Mouse (Mus musculus) stomach, embryonic 14.5 days (tissue): ENCODE results near the gene Gm13090. TPM values are rescaled to one million over a fixed set of nuclear protein-coding genes. Genes with fewer than 3 reads are reported as not detected.

Source experiments
- ATAC-seq: fragments of 200-750 bp; cut with Nextera tagmentation; 2 replicates; pipeline ENCODE4 v1.8.0; 2017; ENCODE audit warnings: low read depth, moderate TSS enrichment; ENCODE audit not compliant: insufficient number of reproducible peaks, insufficient read depth, low FRiP score
- H3K27ac ChIP-seq: fragments of 300-500 bp; sonication (generic); 2 replicates; pipeline ENCODE4 v1.5.1; 2014; ENCODE audit warnings: mild to moderate bottlenecking, low read length, moderate library complexity, mixed read lengths
- H3K27me3 ChIP-seq: fragments of 300-500 bp; sonication (generic); 2 replicates; pipeline ENCODE4 v1.6.1; 2014; ENCODE audit warnings: low read length, control low read depth, mixed read lengths; ENCODE audit not compliant: control insufficient read depth, insufficient read depth
- H3K36me3 ChIP-seq: fragments of 300-500 bp; sonication (generic); 2 replicates; pipeline ENCODE4 v1.6.1; 2014; ENCODE audit warnings: mild to moderate bottlenecking, control low read depth, low read length, moderate library complexity, mixed read lengths; ENCODE audit not compliant: control insufficient read depth, insufficient read depth
- H3K4me1 ChIP-seq: fragments of 300-500 bp; sonication (generic); 2 replicates; pipeline ENCODE4 v1.6.1; 2014; ENCODE audit warnings: low read length, control low read depth, mixed read lengths; ENCODE audit not compliant: control insufficient read depth, insufficient read depth
- H3K4me2 ChIP-seq: fragments of 300-500 bp; sonication (generic); replicated peaks from 2 replicates; pipeline ENCODE4 v1.6.1; 2014; ENCODE audit warnings: low read depth, low read length, control low read depth
- H3K4me3 ChIP-seq: fragments of 300-500 bp; sonication (generic); 2 replicates; pipeline ENCODE4 v1.5.1; 2014; ENCODE audit warnings: low read depth, low read length, control low read depth
- H3K9ac ChIP-seq: fragments of 300-500 bp; sonication (generic); replicated peaks from 2 replicates; pipeline ENCODE4 v1.6.1; 2014; ENCODE audit warnings: low read depth, mild to moderate bottlenecking, control low read depth, low read length, moderate library complexity, mixed read lengths
- H3K9me3 ChIP-seq: fragments of 300-500 bp; sonication (generic); 2 replicates; pipeline ENCODE4 v1.6.1; 2016; ENCODE audit warnings: low read depth, low read length, control low read depth; ENCODE audit not compliant: control insufficient read depth
- WGBS: fragments of 180-500 bp; shearing (Covaris S2); extraction: QIAGEN DNeasy Blood & Tissue Kit; methylation state at CpG from one replicate; pipeline ENCODE4 v1.1.7; 2014; 5-methylcytosine and 5-hydroxymethylcytosine counted together
- polyA plus RNA-seq: library from polyadenylated mRNA; unstranded; fragments of >200 nt; fragmentation: Nextera tagmentation; extraction: Ambion mirVana; gene quantifications from 2 replicates; pipeline ENCODE4 v1.2.1, GENCODE M21; 2014

The Gm13090 gene
- polyA plus RNA-seq = 0.35 TPM in 1 of 2 replicates, not detected in the other

DNA sequence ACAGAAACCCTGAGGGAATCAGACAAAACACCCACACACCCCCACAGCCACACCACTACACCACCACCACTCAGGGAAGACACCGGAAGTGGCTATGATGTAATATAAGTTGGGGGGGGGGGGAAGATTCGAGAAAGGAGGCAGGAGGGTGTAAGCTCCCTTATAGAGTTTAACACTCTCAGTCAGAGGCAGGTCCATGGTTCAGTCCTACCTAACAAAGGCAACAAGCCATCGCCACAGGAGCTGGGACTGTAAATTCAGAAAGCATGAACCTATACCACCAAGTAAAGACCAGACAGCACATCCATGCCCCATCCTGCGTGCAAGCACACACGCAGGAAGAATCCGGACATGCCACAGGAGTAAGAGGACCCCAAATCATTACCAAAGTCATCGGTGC, at the start of gene Gm13090:
TSS of gene Gm13090 (plus strand) at position 301 of the 400 bp plus-strand sequence.
- no peak within 1 kb of the TSS for H3K4me2 ChIP-seq
- no peaks in the 10 kb centered on the region for H3K4me1 ChIP-seq
- no peaks in the 10 kb centered on the region for H3K9me3 ChIP-seq
- H3K36me3 ChIP-seq = no peaks in the 10 kb centered on the region
- H3K27me3 ChIP-seq = no peaks in the 10 kb centered on the region
- H3K27ac ChIP-seq = no peak within 1 kb of the TSS
- H3K9ac ChIP-seq = no peak within 1 kb of the TSS
- no peak for ATAC-seq
- H3K4me3 ChIP-seq = no peak within 1 kb of the TSS
- WGBS = 92% methylated on average over 7 of the region's 7 CpGs

DNA sequence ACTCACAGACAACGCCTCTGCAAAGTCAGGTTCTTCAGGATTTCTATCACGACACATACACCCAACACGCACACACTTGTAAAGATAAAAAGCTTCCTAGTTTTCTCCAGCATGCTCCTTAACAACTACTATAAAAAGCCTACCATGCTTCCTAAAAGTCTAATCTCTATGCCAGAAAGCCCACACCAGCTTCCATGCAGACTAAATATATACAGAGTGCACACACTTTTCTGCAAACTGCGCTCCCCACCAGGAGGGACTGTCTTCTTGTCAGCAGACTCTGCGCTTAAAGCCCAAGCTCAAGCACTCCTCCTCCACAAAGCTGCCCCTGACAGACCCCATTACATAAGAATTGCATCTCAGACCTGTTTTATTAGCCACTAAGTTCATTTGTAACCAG, 47.9 kb upstream of the Gm13090 start:
- Histone ChIP-seq H3K4me1 (peaks cover 8% of the 10 kb centered on the region; the same call in 1 of the 2 replicates), H3K27me3 (no peaks in the 10 kb centered on the region), H3K4me3 (no peak overlapping the region), H3K36me3 (no peaks in the 10 kb centered on the region), H3K4me2 (no peak overlapping the region), H3K9ac (no peak overlapping the region), H3K27ac (no peak overlapping the region), H3K9me3 (no peaks in the 10 kb centered on the region)
- no peak for ATAC-seq
- WGBS = 83% methylated on average over 5 of the region's 5 CpGs

DNA sequence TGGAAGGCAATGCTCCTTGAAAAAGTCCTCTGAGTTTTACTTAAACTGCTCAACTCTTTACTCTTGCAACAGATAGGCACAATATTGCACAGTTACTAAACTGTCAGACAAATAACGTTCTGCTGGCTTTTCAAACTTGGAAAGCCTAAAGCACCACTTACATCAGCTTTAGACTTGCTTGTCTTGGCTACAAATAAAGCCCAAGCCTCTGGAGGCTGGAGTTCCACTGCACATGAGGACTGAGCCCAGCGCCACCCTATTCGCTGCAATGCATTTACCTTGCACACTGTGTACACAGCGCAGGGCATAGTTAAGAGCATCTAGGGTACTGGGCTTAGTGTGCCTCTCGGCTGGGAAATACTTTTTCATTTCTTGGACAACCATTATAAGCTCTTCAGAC, 46.1 kb upstream of the Gm13090 start:
- 33% methylated on average over 5 of the region's 5 CpGs for WGBS
- peaks cover 3% of the 10 kb centered on the region; the same call in 1 of the 2 replicates for H3K36me3 ChIP-seq
- no peaks in the 10 kb centered on the region for H3K9me3 ChIP-seq
- peak overlapping the region; percentile 100 for H3K4me2 ChIP-seq
- no peak for ATAC-seq
- H3K9ac ChIP-seq = no peak overlapping the region
- peaks cover 8% of the 10 kb centered on the region; the same call in 1 of the 2 replicates for H3K4me1 ChIP-seq
- H3K4me3 ChIP-seq = peak overlapping the region; percentile 53
- no peaks in the 10 kb centered on the region for H3K27me3 ChIP-seq
- no peak overlapping the region for H3K27ac ChIP-seq

DNA sequence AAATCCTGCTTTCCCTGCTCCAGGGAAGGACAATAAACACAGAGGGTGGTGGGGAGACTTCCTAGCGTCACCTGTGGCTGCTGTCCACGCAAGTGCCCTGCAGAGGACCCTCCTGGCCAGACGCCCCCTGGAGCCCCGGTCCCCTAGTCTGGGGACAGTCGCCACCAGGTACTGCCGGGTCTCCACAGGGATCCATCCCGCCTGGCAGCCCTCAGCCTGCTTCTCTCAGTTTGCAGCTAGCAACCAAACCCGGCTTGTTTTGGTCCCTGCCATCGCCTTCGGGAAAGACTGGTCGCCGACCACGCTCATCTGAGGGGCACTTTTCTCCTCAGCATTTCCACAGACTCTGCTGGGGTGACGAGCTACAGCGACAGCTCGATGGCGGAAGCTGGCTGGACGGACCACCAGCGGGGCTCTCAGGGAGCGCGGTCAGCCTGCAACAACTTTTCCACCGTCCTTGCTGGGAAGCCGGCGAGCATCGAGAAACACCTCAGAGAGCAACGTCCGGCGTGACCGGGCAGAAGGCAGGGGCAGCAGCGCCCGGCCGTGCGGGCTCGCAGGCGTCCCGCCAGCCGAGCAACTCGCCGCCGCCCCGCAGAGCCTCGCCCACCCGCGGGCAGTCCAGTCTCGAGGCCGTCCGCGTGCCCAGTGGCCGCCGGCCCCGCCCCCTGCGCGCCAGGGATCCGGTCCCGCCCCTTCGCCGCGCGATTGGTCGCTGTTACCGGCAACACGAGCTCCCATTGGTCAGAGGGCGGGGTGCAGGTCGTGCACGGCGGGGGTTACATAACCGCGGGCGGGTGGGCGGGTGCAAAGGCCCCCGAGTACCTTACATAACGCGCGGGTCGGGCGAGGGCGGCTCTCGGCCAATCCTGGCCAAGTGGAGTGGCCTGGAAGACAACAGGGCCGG, 45.1 kb upstream of the Gm13090 start, which contains the start of gene Per3:
TSS of gene Per3 (minus strand) at position 629 of the 907 bp plus-strand sequence.
- Histone ChIP-seq H3K4me2 (peak within 1 kb of the TSS; percentile 100), H3K9ac (peak within 1 kb of the TSS; percentile 53), H3K36me3 (peaks cover 14% of the 10 kb centered on the region), H3K9me3 (no peaks in the 10 kb centered on the region), H3K4me3 (peak within 1 kb of the TSS; percentile 53), H3K27ac (peak within 1 kb of the TSS; percentile 36), H3K27me3 (no peaks in the 10 kb centered on the region), H3K4me1 (peaks cover 8% of the 10 kb centered on the region; the same call in 1 of the 2 replicates)
- 1% methylated on average over 72 of the region's 79 CpGs for WGBS
- peak; percentile 98 for ATAC-seq

DNA sequence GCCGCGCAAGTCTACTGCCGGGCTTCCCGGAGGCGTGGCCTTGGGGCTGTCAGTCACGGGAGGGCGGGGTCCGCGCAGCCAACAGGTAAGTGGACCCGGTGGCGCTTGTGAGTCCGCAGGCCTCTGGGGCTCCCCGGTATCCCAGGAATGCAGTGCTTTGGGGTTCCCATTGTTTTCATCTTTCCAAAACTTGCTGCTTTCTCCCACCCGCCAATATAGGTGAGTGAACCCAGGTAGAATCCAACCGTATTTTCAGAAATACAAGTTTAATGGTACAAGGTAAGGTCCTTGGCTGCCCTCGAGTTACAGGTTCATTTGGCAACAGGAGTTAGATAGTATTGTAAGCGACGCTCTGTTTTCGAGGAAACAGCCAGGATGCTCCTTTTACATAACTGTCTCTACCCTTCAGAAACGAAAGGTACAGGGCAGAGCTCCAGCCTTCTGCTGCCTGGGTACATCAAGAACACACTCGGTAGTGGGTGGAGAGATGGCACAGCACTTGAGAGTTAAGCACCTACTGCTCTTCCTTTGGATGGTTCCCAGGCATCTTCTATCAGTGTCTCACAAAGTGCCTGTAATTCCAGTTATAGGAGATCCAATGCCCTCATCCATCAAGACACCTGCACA, 44.3 kb upstream of the Gm13090 start:
- Histone ChIP-seq H3K9ac (no peak overlapping the region), H3K36me3 (peaks cover 19% of the 10 kb centered on the region), H3K27me3 (no peaks in the 10 kb centered on the region), H3K4me2 (peak overlapping the region; percentile 100), H3K4me3 (peak overlapping the region; percentile 53), H3K9me3 (no peaks in the 10 kb centered on the region), H3K4me1 (peaks cover 8% of the 10 kb centered on the region; the same call in 1 of the 2 replicates), H3K27ac (no peak overlapping the region)
- no peak for ATAC-seq
- WGBS = 3% methylated on average over 21 of the region's 21 CpGs

DNA sequence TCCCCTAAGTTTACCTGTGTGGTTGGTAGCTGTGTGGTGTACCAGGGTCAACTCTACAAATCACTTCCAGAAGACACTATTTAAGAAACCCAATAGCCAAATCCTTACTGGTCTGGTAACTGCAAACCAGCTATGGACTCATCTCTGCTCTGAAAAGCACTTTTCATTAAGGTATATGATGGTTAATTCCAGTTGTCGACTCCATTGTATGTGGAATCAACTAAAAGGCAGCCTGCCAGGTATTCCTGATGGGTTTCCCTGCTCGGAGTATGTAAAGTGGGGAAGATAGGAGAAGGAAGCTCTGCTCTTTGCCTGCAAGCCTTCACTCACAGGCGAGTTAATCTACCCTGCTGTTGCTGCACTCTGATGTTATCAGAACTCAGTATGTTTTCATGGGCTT, 42.8 kb upstream of the Gm13090 start:
- peaks cover 24% of the 10 kb centered on the region for H3K36me3 ChIP-seq
- H3K9ac ChIP-seq = no peak overlapping the region
- H3K4me2 ChIP-seq = no peak overlapping the region
- H3K9me3 ChIP-seq = no peaks in the 10 kb centered on the region
- peaks cover 8% of the 10 kb centered on the region; the same call in 1 of the 2 replicates for H3K4me1 ChIP-seq
- H3K4me3 ChIP-seq = no peak overlapping the region
- WGBS = 85% methylated on average over 3 of the region's 3 CpGs
- ATAC-seq = no peak
- H3K27me3 ChIP-seq = no peaks in the 10 kb centered on the region
- no peak overlapping the region for H3K27ac ChIP-seq

DNA sequence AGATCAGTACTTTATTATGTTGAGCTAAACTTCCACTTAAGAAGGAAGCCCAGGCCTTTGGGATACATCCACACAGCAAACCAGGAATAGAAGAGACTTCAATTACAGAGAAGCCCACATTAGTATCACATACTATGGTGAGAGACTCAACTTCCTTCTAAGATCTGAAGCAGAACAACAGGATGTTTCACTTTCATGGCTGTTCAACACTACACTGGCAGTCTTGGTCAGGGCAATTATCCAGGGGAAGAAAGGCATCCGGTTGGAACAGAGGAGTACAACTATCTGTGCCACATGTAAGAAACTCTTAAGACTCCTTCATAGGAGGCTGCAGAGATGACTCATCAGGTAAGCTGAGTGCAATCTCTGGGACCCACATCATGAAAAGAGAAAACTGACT, 38.2 kb upstream of the Gm13090 start:
- H3K9me3 ChIP-seq = no peaks in the 10 kb centered on the region
- no peaks in the 10 kb centered on the region for H3K27me3 ChIP-seq
- H3K4me2 ChIP-seq = no peak overlapping the region
- no peak overlapping the region for H3K9ac ChIP-seq
- H3K36me3 ChIP-seq = peaks cover 30% of the 10 kb centered on the region
- 87% methylated on average over 1 of the region's 1 CpGs for WGBS
- no peak overlapping the region for H3K27ac ChIP-seq
- H3K4me1 ChIP-seq = no peaks in the 10 kb centered on the region
- no peak overlapping the region for H3K4me3 ChIP-seq
- no peak for ATAC-seq
